Mouse (Mus musculus) testis, postnatal 10 days (tissue): ENCODE data around the gene Klf7.

Source experiments
- DNase-seq: peaks from one replicate; pipeline ENCODE4 v3.0.0; 2021; ENCODE audit warnings: low spot score

Gene Klf7

DNA sequence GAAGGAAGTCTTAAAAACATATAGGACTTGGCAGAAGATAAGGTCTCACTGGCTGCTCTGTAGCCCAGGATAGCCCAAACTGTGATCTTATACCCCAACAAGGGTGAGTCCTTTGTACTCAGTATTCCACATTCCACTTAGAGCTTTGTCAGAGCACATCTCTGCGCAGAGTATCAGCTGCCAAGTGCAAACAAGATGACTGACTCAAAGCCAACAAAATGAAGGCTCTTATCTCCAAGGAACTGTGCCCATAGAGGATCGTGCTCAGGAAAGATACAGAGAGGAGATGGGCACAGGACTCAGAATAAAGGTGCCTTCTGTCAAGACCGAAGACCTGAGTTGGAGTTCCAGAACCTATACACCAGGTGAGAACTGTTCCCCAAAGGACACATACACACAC is 100.1 kb downstream of the Klf7 start:
- DNase-seq: no peak

DNA sequence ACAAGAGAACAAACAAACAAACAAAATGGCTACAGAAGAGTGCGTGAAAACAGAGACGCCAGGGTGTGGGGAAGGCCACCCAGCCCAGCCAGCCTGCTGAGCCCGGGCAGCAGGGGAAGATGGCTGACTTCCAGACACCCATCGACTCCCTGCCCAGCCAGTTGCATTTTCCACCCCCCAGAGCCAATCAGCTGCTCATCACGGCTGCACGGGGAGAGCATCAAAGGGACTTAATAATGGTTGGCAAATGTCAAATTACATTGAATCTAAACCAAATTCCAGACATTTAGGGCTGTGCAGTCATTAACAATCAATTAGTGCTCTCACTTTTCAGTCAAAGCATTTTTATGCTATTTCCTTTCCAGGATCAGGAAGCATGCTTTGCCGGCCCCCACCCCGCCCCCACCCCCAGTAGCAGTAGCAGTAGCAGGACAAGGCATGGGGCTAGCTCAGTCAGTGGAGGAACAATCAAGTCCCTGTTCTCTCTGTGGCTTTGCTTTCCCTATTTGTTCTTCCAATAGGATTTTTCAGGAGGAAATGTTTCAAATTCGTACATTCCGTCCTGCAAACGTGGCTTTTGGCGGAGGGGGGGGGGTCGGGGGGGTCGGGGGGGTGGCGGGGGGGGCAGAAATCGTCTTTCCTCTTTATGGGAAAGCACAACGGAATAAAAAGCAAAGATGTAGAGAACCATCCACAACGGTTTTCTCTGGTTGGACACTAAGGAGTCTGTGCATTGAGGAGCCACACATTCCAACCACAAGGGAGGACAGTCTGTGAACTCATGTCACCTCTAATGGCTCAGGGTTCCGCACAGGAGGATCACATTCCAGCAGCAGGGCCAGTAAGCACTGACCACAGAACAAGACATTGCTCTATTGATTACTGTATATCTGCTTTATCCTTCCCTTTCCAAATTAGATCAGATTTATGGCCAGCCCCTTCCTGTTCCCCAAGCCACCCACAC is 101.1 kb downstream of the Klf7 start:
- DNase-seq: peak; percentile 56

DNA sequence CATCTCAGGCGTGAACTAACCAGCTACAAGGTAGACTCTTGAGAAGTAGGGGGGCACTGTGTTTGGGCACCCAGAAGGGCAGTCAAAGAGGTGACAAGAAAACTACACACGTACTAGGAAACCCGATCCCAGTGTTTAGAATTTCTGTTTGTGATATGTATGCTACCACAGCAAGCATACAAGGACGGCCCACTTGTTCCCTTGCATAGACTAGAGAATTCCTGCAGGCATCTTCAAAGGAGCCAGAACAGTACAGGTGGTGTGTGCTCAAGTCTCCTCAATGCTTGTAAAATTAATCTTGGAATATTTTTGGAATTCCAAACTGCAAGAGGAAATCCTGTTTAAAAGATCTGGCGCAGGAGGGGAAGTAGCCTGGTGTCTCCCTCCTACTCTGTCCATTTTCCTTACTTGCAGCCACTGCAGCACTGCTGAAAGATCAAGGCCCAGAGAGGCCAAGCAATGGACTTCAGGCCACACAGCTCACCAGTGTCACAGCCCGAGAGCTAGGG is 102.9 kb downstream of the Klf7 start:
- DNase-seq: no peak

DNA sequence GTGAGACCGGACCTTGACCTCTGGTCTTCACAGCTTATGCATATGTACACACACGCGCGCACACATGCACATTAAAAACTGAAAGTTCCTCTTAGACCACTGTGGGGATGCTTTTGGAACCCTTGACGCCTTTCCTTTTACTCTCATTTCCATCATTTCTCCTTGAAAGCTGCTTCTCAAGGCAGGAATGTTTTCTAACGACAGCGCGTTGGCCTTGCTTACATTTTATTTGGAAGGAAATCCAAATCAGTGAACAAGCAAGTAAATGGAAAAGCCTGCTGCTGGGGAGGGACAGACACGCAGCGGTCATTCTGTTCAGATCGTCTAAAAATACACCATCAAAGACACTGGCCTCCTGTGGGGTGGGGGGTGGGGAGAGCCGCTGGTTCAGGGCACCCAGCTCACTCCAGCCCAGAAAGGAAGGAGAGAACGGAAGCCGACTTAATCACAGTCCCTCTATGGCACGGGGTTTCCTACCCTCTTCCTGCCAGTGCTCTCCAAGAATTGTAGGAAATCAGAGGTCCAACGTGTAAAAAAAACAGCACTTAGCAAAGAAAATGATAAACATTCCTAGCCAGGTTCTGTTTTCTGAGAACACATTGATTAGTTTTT is 103.5 kb downstream of the Klf7 start:
- no peak for DNase-seq

DNA sequence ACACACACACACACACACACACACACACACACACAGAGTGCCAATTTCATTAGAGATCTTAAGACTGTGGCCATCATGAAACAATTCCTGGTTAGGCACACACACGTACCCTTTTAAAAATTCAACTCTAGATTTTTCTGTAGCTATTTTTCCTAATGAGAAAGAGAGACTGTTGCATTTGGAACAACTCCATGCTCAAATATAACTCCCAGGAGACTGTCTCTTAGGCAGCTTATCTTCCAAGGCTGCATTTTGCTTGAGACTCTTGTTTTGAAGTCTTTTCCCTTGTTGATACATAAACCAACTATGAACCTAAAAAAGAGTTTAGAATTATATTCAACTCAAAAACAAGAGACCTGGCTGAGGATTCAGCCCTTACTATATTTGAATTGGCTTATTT is 108.0 kb downstream of the Klf7 start:
- DNase-seq: no peak

DNA sequence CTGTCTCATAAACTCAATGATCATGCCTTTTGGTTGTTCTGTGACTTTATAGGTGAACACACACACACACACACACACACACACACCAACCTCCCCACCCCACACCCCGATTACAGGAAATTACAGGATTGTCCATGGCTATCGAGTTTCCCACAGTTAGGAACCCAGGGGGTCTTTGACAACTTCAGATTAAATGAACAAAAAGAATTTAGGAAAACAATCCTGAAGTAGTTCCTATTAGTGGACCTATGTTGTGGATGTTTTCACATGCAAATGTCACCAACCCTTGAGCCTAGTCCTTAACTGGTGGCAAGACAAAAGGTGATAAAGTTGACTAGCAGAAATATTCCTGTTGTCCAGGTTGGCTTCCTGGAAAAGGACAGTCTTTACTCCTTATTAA is 113.1 kb downstream of the Klf7 start:
- no peak for DNase-seq

DNA sequence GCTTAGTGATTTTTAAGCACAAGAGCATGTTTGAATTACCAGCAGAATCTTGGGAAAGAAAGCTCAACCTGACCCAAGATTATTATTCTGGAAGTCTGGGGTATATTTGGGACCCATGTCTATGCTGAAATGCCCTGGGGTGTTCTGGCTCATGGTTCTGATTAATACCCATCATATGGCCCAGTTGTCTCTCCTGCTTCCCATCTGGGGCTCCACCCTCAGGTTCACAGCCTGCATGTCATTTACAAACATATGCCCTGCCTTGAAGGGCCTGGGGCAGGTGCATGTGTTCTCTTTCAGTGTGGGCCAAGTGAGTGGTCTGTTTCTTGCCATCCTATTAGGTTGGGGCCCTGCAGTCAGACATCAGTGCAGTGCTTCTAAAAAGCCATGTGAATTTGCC is 114.1 kb downstream of the Klf7 start:
- no peak for DNase-seq

DNA sequence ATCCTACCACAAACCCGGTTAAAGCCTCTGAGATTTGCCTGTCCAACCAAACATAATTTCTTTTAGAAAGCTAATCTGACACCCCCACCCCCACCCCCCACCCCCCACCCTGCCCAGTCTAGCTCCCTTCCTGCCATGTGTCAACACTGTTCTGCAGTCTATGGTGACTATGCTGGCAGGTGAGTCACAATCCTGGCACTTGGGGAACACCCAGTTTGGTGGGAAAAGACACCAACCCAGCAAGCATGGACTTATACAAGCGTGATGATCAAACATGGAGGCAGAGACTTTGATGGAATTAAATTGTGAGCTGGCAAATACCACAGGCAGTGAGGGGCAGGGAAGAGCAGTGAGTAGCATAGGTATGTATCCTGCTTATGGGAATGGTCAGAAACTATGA is 116.9 kb downstream of the Klf7 start:
- DNase-seq: no peak

DNA sequence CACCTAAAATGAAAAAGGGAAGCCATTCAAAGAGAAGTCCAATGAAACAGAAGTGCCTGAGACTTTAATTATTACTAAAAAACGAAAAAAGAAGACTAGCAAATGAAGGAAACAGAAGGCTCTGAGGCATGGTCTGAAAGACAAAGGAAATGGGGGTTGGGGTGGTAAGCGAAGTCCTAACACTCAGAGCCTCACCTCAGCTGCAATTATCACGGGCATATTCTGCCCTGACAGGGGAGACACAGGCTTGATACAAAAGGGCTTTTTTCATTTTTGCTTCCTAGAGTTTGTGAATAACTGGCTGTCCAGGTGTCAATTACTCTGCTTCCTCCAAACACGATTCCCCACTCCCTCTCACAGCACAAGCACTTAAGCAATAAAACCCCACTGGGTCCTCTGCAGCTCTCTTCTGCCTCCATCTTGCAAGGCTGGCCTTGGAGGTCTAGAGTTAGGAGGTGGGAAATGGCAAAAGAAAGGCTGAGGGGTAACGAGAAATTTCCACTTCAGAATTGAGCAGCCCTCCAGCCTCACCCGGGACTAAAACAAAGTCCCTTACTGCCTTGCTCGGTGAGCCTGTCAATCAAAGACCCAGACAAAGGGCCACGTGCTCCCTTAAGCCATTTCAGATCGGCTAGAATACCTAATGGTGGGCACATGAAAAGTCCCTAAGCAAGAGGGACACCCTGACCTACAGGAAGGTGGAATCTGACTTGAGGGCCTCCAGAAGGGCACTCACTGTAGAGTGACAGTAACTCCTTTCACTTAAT is 118.4 kb downstream of the Klf7 start:
- DNase-seq: no peak

DNA sequence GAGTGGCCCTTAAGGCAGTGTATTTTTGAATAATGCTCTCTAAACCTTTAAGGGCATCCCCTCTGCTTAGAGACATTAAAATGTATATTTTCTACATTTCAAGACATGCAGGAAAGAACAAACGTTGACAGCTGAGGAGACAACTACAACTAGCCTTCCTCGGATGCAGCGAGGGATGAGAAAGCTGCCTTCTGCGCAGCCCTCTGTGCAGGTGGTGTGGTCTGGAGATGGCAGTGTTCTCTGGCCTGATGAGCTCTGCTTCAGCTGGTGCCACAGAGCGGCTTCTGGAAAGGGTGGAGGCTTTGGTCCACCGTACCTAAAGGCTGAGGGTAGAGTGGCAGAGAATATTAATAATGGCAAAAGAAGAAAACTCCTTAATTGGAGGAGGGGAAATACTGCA is 120.0 kb downstream of the Klf7 start:
- DNase-seq: no peak

DNA sequence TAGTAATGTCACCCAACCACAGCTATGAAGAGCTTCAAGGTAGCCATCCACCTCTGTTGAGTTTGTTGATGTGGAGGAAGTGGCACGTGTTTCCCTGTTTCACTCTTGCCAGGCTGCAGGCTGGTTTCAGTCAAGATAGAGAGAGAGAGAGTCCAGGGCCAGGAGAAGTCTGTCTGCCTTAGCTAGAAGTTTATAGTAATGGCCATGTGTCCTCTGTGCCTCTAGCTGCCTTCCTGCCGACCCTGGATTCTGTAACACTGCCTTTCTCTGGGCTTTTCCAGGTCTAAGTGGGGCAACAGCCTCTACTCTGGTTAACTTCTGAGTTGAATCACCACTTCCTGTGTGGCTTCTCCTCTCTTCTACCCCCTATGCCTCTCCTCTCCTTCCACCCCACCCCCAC is 121.5 kb downstream of the Klf7 start:
- DNase-seq: no peak

DNA sequence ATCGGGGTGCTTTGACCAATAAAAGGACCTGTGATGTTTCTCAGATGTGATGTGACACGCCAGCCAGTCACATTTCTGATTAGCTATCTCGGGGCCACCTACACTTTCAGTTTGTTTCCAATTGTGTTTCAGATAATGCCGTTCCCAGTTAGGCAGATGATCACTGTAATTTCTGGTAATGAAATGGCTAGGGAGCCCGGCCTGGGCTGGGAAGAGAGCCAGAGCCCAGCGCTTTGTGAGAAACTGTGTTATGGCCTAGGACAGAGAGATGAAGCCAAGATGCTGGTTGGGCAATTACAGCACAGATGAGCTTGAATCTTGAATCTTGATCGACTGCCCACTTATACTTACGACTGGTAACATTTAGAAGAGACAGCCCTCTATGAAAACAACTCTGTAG is 122.6 kb downstream of the Klf7 start:
- no peak for DNase-seq

DNA sequence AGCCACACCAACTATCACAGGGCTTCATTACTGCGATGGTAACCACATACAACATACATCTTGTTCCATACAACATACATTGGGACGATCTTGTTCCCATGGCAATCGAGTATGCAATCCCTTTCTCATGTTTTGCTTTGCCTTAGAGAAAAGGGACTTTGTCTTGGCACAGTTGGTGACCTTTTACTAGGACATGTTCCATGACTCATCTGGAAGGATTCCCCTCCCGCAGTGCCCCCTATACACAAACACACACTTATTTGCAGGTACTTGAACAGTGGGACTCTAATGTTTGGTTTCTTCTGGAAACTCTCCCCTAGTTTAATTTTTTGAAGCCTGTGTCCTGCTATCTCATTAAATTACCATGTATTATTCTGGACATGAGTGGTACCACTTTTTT is 123.2 kb downstream of the Klf7 start:
- no peak for DNase-seq

DNA sequence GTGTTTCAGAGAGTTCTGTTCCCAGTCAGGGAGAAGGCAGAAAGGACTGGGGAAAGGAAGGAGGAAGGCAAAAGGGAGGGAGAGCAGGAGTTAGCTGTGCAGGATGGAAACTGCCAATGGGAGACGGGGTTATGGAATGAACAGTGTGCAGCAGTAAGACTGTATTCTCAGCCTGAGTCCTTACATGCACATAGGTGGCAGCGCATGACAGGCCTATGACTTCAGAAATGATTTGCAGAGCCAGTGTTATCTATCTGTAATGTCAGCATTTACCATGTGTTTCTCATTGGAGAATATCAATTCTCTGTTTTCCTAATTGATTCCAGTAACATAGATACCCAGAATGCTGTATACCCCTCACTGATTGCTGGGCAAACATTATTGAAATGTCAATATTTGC is 123.9 kb downstream of the Klf7 start:
- no peak for DNase-seq

DNA sequence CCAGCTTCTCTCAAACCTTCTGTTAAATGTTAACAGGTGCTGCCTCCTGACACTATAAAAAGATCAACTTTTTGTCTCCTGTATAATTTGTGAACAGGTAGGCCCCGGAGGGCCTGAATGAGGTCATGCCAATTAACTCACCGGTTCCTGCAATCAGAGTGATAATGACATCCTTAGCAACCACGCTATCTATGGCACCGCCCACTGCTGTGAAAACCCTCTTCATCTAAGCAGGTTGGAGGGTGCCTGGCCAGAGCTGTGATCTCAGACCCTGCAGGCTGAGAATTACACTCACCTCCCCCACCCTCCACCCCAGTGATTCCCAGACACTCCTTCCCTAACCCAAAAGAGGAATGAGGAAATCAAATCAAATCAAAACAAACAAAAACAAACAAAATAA is 126.3 kb downstream of the Klf7 start:
- DNase-seq: no peak

DNA sequence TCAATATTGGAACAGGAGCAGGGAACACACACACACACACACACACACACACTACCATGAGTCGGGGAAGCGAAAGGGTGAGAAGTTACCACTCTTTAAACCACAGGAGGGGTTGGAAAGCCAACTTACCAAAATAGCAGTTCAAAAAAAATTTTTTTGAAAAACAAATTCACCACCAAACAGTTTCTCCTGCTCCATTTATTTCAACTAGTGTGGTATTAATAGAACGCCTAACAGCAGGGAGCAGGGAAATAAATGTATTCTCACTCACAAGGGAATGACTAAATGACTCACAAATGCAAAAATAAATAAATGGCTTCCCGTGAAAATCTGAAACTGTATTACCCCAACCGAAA is 127.0 kb downstream of the Klf7 start:
- DNase-seq: no peak

DNA sequence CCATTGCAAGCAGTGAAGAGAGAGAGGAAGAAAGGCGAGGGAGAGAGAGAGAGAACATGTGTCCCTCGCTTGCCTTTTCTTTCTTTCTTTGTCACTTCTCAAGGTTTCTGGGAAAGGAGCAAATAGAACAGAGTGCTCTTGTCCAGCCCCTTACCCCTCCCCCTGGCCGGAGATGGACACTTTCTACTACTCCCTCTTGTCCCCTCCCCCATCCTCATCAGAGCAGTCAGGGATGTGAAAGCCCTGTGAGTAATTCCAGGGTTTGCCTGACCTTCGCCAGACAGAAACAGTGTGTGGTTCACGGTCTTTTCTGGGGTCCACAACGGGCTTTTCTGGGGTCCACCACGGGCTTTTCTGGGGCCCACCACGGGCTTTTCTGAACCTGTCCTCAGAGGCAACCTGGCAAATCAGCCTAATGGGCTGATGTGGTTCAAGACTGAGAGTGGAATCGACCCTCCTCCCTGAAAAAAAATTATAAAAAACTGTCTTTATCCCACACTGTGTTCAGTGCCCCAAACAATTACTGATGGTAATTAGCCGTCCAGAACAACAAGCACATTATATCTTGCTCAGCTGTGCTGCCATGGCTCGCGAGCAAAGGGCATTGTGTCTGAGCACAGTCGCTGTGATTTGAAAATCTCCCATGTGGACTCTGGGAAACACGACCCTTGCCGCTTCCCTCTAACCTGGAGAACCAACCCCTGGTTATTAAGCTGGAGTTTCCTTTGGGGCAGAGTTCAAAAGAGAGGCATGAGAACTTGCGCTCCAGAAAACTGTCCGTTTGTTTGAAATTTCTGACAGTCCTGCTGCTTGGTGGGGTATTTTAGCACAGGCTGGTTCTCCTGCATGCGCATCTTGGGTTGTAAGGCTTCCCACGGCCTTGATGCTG is 127.6 kb downstream of the Klf7 start:
- peak; percentile 71 for DNase-seq

DNA sequence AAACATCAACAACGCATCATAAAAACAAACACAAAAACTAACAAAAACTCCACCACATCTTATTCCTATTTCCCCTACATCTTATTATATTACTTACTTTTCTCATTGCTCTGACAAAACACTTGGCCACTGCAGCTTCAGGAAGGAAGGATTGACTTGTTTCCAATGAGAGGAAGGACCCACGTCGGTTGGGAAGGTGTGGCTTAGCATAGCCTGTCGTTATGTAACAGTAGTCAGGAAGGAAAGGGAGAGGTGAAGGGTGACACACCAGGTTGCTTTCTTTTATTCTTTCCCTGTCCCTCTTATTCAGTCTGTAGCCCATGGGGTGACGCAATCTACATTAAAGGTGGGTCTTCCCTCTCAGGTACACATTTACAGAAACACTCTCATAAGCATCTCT is 129.6 kb downstream of the Klf7 start:
- DNase-seq: no peak

DNA sequence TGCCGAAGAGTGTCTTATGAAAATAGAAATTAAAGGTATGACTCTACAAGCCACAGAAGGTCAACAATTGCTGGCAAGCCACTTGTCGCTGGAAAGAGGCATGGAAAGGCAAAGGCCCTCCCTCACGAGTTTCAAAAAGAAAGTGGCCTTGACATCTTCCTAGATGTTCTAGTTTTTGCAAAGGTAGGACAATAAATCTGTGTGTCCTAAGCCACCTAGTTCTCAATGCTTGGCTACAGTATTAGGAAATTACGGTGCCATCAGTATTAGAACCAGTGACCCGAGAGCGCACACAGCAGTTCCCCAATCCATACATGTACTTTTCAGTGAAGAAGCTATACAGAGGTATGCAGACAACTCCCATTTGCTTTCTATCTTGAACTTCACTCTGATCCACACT is 131.7 kb downstream of the Klf7 start:
- no peak for DNase-seq

DNA sequence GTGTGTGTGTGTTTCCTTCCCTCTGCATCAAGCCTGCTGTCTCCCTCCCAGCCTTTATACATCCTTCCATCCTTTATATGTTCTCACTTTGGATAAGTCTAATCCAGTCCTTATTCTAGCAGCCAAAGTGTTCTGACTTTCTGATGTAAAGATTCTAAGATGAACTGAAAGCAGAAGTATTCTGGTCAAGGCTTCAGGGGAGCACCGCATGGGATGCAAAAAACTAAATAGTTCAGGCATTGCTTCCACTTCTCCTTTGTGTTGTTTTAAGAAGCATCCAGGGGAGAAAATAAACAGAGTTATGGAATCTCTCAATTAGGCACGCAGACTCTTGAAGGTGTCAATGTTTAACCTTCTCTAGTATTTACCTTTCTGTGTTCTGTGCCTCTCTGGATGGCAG is 141.3 kb downstream of the Klf7 start:
- DNase-seq: no peak
